Mouse (Mus musculus) lung, postnatal 0 days (tissue): Measurements from ENCODE around the gene Bola1. TPM values are rescaled to one million over a fixed set of nuclear protein-coding genes. Genes with fewer than 3 reads are reported as not detected.

Experiments
- ATAC-seq: fragments of 200-750 bp; cut with Nextera tagmentation; 2 replicates; pipeline ENCODE4 v1.8.0; 2017; ENCODE audit warnings: moderate library complexity
- DNase-seq: peaks from one replicate; pipeline ENCODE4 v3.0.0-alpha.2; 2016; ENCODE audit warnings: low spot score
- H3K27ac ChIP-seq: fragments of 300-500 bp; sonication (generic); 2 replicates; pipeline ENCODE4 v1.5.1; 2014; ENCODE audit warnings: antibody characterized with exemption, mild to moderate bottlenecking, low read length, mixed read lengths
- H3K27me3 ChIP-seq: fragments of 300-500 bp; sonication (generic); replicated peaks from 2 replicates; pipeline ENCODE4 v1.6.1; 2014; ENCODE audit warnings: low read length, mixed read lengths; ENCODE audit not compliant: insufficient read depth
- H3K36me3 ChIP-seq: fragments of 300-500 bp; sonication (generic); 2 replicates; pipeline ENCODE4 v1.6.1; 2014; ENCODE audit warnings: low read length, mixed read lengths; ENCODE audit not compliant: insufficient read depth
- H3K4me1 ChIP-seq: fragments of 300-500 bp; sonication (generic); 2 replicates; pipeline ENCODE4 v1.6.1; 2014; ENCODE audit warnings: antibody characterized with exemption, low read depth, low read length, mixed read lengths; ENCODE audit not compliant: insufficient read depth
- H3K4me2 ChIP-seq: fragments of 300-500 bp; sonication (generic); replicated peaks from 2 replicates; pipeline ENCODE4 v1.6.1; 2014; ENCODE audit warnings: low read depth, mild to moderate bottlenecking, low read length, moderate library complexity, mixed read lengths
- H3K4me3 ChIP-seq: fragments of 300-500 bp; sonication (generic); 2 replicates; pipeline ENCODE4 v1.5.1; 2014; ENCODE audit warnings: low read depth, low read length
- H3K9ac ChIP-seq: fragments of 300-500 bp; sonication (generic); replicated peaks from 2 replicates; pipeline ENCODE4 v1.6.1; 2014; ENCODE audit warnings: low read depth, mild to moderate bottlenecking
- H3K9me3 ChIP-seq: fragments of 300-500 bp; sonication (generic); 2 replicates; pipeline ENCODE4 v1.6.1; 2016; ENCODE audit warnings: low read length, mixed read lengths
- CTCF ChIP-seq: IDR thresholded peaks from 2 replicates; pipeline ENCODE4 v1.5.1; 2016; ENCODE audit warnings: antibody characterized with exemption, mild to moderate bottlenecking
- EP300 ChIP-seq: IDR thresholded peaks from 2 replicates; pipeline ENCODE4 v1.6.1; 2016; ENCODE audit warnings: antibody characterized with exemption, mild to moderate bottlenecking, control low read depth
- WGBS: fragments of 180-500 bp; shearing (Covaris S2); extraction: QIAGEN DNeasy Blood & Tissue Kit; methylation state at CpG from one replicate; pipeline ENCODE4 v1.1.7; 2014; 5-methylcytosine and 5-hydroxymethylcytosine counted together
- microRNA-seq: library from miRNA; unstranded; fragments of <30 nt; microRNA quantifications from one replicate; pipeline ENCODE4, GENCODE M21; 2016
- polyA plus RNA-seq: library from polyadenylated mRNA; unstranded; fragments of >200 nt; fragmentation: Nextera tagmentation; extraction: Ambion mirVana; gene quantifications from 2 replicates; pipeline ENCODE4 v1.2.1, GENCODE M21; 2015

Gene Bola1
- polyA plus RNA-seq, 1 experiment from 2014 or later, result 50.1 TPM

DNA sequence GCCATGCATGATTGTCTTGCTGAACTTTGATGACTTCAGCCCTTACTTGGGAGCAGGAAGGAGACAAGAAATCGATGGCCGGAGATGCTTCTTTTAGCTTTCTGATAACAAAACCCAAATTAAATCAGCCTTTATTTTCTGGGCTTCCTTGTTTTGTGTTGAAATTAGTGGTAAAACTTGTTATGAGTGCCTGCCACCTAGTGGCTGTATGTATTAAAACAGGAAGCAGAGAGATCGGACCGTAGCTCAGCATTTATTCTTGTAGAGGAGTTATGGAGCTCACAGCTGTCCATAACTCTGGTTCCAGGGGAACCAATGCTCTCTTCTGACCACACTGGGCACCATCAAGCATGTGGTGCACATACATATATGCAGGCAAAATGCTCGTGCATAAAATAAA is 71.6 kb downstream of the Bola1 start:
- Histone ChIP-seq H3K4me1 (no peaks in the 10 kb centered on the region), H3K36me3 (peaks cover 20% of the 10 kb centered on the region), H3K4me3 (no peak overlapping the region), H3K4me2 (no peak overlapping the region), H3K9me3 (no peaks in the 10 kb centered on the region), H3K27ac (no peak overlapping the region), H3K27me3 (no peaks in the 10 kb centered on the region), H3K9ac (no peak overlapping the region)
- WGBS, result 9% methylated on average over 5 of the region's 5 CpGs
- TF ChIP-seq EP300 (peak; percentile 58; the same call in 1 of the 2 replicates), CTCF (peak; percentile 81)
- ATAC-seq (no peak), DNase-seq (peak; percentile 87)

Small RNAs within 50 kb of the gene (microRNA-seq; reads per million reads assigned to microRNA genes)
- gene Gm44492 (not detected), gene Gm47311 (not detected), gene Gm47313 (not detected)

Other genes with a start within 250 kb of the Bola1 start
- 53.5 and 55.4 TPM in 2 replicates for gene Plekho1, start 223.7 kb downstream of the Bola1 start, polyA plus RNA-seq
- 32.3 and 32.8 TPM in 2 replicates for gene Vps45, start 161.2 kb downstream of the Bola1 start, polyA plus RNA-seq
- gene Otud7b, start 115.2 kb downstream of the Bola1 start, polyA plus RNA-seq, result 30.2 and 30.6 TPM in 2 replicates
- gene Mtmr11, start 57.7 kb downstream of the Bola1 start, polyA plus RNA-seq, result 7.5 and 11.3 TPM in 2 replicates
- 64.4 and 68.4 TPM in 2 replicates for gene Sf3b4, start 47.4 kb downstream of the Bola1 start, polyA plus RNA-seq
- 1.9 and 2.2 TPM in 2 replicates for gene Sv2a, start 38.6 kb downstream of the Bola1 start, polyA plus RNA-seq
- 0.31 TPM in 1 of 2 replicates, not detected in the other for gene Hist2h2ab, start 156 bp upstream of the Bola1 start, polyA plus RNA-seq
- 3.0 and 3.6 TPM in 2 replicates for gene Hist2h2ac, start 1.2 kb upstream of the Bola1 start, polyA plus RNA-seq
- 2.3 and 4.0 TPM in 2 replicates for gene Hist2h2be, start 1.4 kb upstream of the Bola1 start, polyA plus RNA-seq
- 1.8 and 2.2 TPM in 2 replicates for gene Hist2h3c2, start 19.4 kb upstream of the Bola1 start, polyA plus RNA-seq
- 168 and 196 TPM in 2 replicates for gene Hist2h2aa2, start 20.6 kb upstream of the Bola1 start, polyA plus RNA-seq
- 56.2 and 60.0 TPM in 2 replicates for gene Hist2h2aa1, start 25.8 kb upstream of the Bola1 start, polyA plus RNA-seq
- 0.77 TPM in 1 of 2 replicates, not detected in the other for gene Hist2h3c1, start 27.0 kb upstream of the Bola1 start, polyA plus RNA-seq
- gene Hist2h4, start 43.6 kb upstream of the Bola1 start, polyA plus RNA-seq, result 9.7 and 9.8 TPM in 2 replicates
- gene Hist2h3b, start 48.9 kb upstream of the Bola1 start, polyA plus RNA-seq, result 12.5 and 12.9 TPM in 2 replicates
- 0.48 and 2.9 TPM in 2 replicates for gene Hist2h2bb, start 50.0 kb upstream of the Bola1 start, polyA plus RNA-seq
- 4.7 and 5.3 TPM in 2 replicates for gene Fcgr1, start 74.3 kb upstream of the Bola1 start, polyA plus RNA-seq
- 0.12 and 0.19 TPM in 2 replicates for gene BC107364, start 232.6 kb upstream of the Bola1 start, polyA plus RNA-seq